ENCODE assay signal across 27 mouse cellular contexts in the genomic region with DNA sequence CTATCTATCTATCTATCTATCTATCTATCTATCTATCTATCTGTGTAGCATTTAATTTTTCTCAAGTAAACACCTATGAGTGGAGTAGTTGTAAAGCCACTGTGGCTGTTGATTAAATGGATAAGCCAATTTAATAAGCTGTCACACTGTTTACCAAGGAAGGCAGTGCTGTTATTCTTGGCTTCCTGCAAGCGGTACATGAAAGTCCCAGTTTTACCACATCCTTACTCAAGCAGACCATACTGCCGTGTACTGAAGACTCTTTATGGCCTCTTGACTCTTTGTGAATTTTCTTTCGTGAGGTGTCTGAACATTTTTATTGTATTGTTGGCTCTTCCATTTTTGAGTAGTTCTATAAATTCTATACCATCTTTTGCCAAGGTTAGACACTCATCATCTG. TPM values are rescaled to one million over a fixed set of nuclear protein-coding genes. Genes with fewer than 3 reads are reported as not detected.
A peak's percentile ranks its signal among the peaks of the same experiment; 100 is the strongest.
DNase-seq lines count a peak whose midpoint lies in the region; ATAC-seq and TF ChIP-seq lines count a peak whose summit lies in the region.
"Had no signal": no experiment of that assay in that cellular context is flagged by ENCODE, and none has a peak within 500 bp of the region (broad histone marks: within the 10 kb centered on the region; RNA-seq: fewer than 3 reads in every experiment).

No protein-coding gene starts in this region.

- ATAC-seq in activated CD4-positive, CD25-positive, alpha-beta regulatory T cell, adult 4 months = peak; percentile 94
- peak; percentile 55; the same call in 1 of the 2 replicates for ATAC-seq in megakaryocyte progenitor cell, adult 5-6 weeks (replicated peaks; ENCODE audit: poor library complexity)
- no peak for ATAC-seq in granulocyte monocyte progenitor cell, adult 5-6 weeks (replicated peaks; ENCODE audit: poor library complexity, severe bottlenecking)
- ATAC-seq in frontal cortex, adult (ENCODE audit: low TSS enrichment) = no peak
- ATAC-seq: forebrain, embryonic 16.5 days; intestine, embryonic 15.5 days; lung, postnatal 0 days had no signal

- TF ChIP-seq POLR2A in thymus, adult 2 months (IDR thresholded peaks at IDR 0.05; ENCODE audit: control insufficient read depth, extremely low read depth, insufficient read depth, low read length, poor library complexity) = no peak

- H3K36me3 ChIP-seq in thymus, adult 2 months (ENCODE audit: control insufficient read depth, insufficient read depth, low read length) = no peaks in the 10 kb centered on the region
- H3K36me3 ChIP-seq: embryonic facial prominence, embryonic 10.5 days; heart, embryonic 15.5 days; intestine, embryonic 15.5 days; limb, embryonic 10.5 days; midbrain, embryonic 12.5 days had no signal

- H3K4me1 ChIP-seq in thymus, adult 2 months (replicated peaks; ENCODE audit: control insufficient read depth, insufficient read depth, low read length) = peaks cover 12% of the 10 kb centered on the region
- H3K4me1 ChIP-seq: intestine, embryonic 15.5 days; limb, embryonic 10.5 days had no signal

- no peaks in the 10 kb centered on the region for H3K27me3 ChIP-seq in thymus, adult 2 months (ENCODE audit: control insufficient read depth, insufficient read depth, low read length)
- H3K27me3 ChIP-seq: heart, embryonic 15.5 days; intestine, embryonic 15.5 days; midbrain, embryonic 12.5 days had no signal

- no peak for TF ChIP-seq CTCF in thymus, adult 2 months (IDR thresholded peaks at IDR 0.05; ENCODE audit: borderline replicate concordance, control insufficient read depth, extremely low read depth, insufficient read depth, low read length, poor library complexity)

- peak overlapping the region; percentile 99 for H3K27ac ChIP-seq in thymus, adult 2 months (ENCODE audit: control insufficient read depth, insufficient read depth, low read length)
- H3K27ac ChIP-seq: embryonic facial prominence, embryonic 10.5 days; heart, embryonic 15.5 days; hindbrain, embryonic 14.5 days; intestine, embryonic 15.5 days; limb, embryonic 10.5 days; macrophage; midbrain, embryonic 12.5 days had no signal

- H3K4me3 ChIP-seq in thymus, adult 2 months (ENCODE audit: control insufficient read depth, insufficient read depth, low read length) = no peak overlapping the region
- H3K4me3 ChIP-seq: embryonic facial prominence, embryonic 10.5 days; heart, embryonic 15.5 days; intestine, embryonic 15.5 days; limb, embryonic 10.5 days; midbrain, embryonic 12.5 days had no signal

- DNase-seq in thymus, adult 2 months = no peak
- no peak for DNase-seq in thymus, postnatal 36 days
- no peak for DNase-seq in liver
- DNase-seq: adrenal gland, postnatal 25 days; cerebellum, adult 9-10 months; heart, postnatal 36 days; kidney, adult 8-10 months; kidney, postnatal 10 days; right cerebral cortex, postnatal 25 days; spleen, adult 18-20 months had no signal

- WGBS in thymus, adult 2 months = 5% methylated on average over 3 of the region's 3 CpGs

RNA-seq across cellular contexts. Expression of a gene that starts 58.6 kb away (rescaled TPM):
- polyA plus RNA-seq in thymus, adult 2 months (2012; rRNA removed) = 5.8 and 6.0 TPM in 2 replicates
- polyA plus RNA-seq in activated CD4-positive, CD25-positive, alpha-beta regulatory T cell, adult 4 months (2017; shearing (Covaris generic)) = under 1 TPM in 1 of 2 experiments, not detected in 1; 0.47 TPM
- total RNA-seq in megakaryocyte progenitor cell, adult 5-6 weeks (2015) = 0.27 TPM in 1 of 2 replicates, not detected in the other
- 0.12 TPM in 1 of 2 replicates, not detected in the other for total RNA-seq in megakaryocyte progenitor cell, adult 5-6 weeks (2017)
- total RNA-seq in granulocyte monocyte progenitor cell, adult 5-6 weeks (2014; fragmentation: Nextera tagmentation) = not detected in 2 replicates
- total RNA-seq in granulocyte monocyte progenitor cell, adult 5-6 weeks (2017) = 0.10 TPM in 1 of 2 replicates, not detected in the other
- total RNA-seq: gastrocnemius, adult 18-20 months; gastrocnemius, postnatal 4 days; heart, postnatal 36 days; liver, adult 2 months; monocyte, adult 5-6 weeks had no signal
- polyA plus RNA-seq: liver, adult 2 months; macrophage had no signal

Comparison
In these comparisons a context has a peak if more than half of its experiments do, and no peak if none do; other contexts are left out.
1. ATAC-seq: peak in activated CD4-positive, CD25-positive, alpha-beta regulatory T cell, adult 4 months (single experiment) and megakaryocyte progenitor cell, adult 5-6 weeks (single experiment); none in granulocyte monocyte progenitor cell, adult 5-6 weeks (single experiment) and frontal cortex, adult (single experiment).